Mouse (Mus musculus): ENCODE measurements around the gene Pdcd6. TPM values are rescaled to one million over a fixed set of nuclear protein-coding genes. Genes with fewer than 3 reads are reported as not detected.

The Pdcd6 gene
- 80.5 to 89.8 TPM (median 83.2 TPM) in 4 replicates for total RNA-seq (2023; ENCODE audit: inconsistent age)

DNA sequence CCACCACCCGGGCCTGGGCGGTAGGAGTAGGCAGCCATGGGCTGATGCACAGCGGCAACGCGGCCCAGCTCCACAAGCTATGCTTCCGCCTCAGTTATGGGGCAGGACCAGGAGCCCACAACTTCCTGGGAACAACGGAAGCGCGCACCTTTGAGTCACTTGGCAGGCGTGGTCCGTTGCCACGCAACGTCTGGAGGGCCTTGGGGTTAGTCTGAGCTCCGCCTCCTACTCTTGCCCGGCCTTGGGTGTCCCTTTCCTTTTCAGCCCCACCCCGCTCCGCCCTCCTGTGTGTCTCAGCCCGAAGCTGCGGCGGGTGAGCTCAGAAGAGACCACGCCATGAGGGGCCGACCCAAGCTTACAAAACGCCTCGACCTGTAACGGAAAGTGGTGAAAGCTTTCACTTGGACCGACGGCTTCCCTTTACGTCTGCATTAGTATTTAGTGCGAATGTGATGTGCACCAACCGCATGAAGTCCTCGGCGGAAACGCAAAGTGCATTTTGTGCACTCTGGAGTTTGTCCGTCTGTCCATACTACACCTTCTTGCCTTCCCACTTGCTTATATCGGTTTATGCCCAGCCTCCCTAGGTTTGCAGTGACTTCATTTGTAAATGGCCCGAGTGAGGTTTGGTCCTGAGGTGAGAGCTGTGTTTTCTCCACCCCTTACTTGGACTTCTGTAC lies at the start of gene Pdcd6:
TSS of gene Pdcd6 (minus strand) at position 411 of the 680 bp plus-strand sequence.

DNA sequence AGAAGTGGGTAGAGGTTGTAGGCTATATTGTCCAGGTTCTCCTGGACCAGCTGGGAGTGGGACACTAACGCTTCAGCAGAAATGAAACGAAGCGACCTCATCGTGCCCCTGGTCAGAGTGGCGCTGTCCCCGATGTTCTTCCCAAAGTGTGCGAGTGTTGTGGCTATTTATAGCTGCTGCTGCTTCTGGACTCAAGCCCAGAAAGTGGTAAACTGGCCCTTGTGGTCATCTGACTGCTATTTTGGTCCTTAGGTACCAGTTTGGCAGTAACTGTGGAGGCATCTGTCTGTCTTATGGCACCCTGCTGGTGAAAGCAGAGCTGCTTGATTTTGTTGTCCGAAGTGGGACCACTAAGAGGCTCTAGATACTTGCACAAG lies 46.5 kb upstream of the Pdcd6 start, which contains the start of gene Lrrc14b:
TSS of gene Lrrc14b (minus strand) at position 147 of the 377 bp plus-strand sequence.

DNA sequence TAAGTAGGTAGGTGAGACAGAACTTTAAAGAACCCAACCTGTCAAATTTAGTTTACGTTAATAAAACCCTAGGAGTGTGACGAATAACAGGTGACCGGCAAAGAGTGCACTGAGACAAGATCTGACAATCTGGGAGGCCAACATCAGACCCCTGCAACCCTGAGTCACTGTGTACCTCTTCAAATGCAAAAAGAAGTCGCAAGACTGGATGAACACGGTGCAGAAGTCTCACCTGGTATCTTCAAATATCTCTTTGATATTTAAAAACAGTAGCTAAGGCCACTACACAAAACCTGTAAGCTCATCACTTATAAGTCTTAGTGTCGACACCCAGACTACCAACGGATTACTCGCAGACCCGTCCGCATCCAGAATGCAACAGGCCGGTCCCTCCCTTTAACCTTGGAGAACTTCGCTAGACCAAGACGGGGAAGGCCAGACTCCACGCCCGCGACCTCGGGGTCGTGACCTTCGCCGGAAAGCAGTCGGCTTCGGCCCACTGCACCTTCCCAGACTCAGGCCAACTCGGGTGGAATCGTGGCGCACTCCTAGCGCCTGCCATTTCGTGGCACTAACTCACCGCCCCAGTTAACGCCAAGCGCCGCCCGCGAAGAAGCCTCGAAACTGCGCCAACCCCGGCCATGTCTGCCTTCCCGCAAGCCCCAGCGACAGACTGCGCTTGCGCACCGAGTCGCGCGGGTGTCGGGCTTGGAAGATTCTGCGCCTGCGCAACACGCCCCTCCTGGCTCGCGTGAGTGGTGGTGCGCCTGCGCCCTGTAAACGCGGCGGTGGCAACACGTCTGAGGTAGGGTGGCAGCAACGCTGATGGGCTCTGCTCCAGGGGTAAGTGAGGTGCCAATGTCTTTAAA lies 32.4 kb upstream of the Pdcd6 start, which contains the start of the genes Sdha and Ccdc127:
TSS of gene Sdha (minus strand) at position 715 of the 869 bp plus-strand sequence.
TSS of gene Ccdc127 (plus strand) at position 744 of the 869 bp plus-strand sequence.

GRCm38 (mm10) chr13:74292167-74292566 lies 25.2 kb downstream of the Pdcd6 start, which contains the start of gene Ahrr:
Gene Ahrr, minus strand, starts transcription at chr13:74292331.

Other genes starting within 250 kb of the Pdcd6 start
- not detected in 4 replicates for gene Slc9a3, start 196.1 kb downstream of the Pdcd6 start, total RNA-seq (2023; ENCODE audit: inconsistent age)
- gene Exoc3, start 108.8 kb downstream of the Pdcd6 start, total RNA-seq (2023; ENCODE audit: inconsistent age): 41.1 to 53.1 TPM (median 46.4 TPM) in 4 replicates
- gene Ahrr, start 25.2 kb downstream of the Pdcd6 start, total RNA-seq (2023; ENCODE audit: inconsistent age): 0.09 to 0.18 TPM in 2 of 4 replicates, not detected in the others
- gene Sdha, start 32.7 kb upstream of the Pdcd6 start, total RNA-seq (2023; ENCODE audit: inconsistent age): 158 to 183 TPM (median 174 TPM) in 4 replicates
- gene Ccdc127, start 32.7 kb upstream of the Pdcd6 start, total RNA-seq (2023; ENCODE audit: inconsistent age): 21.9 to 31.7 TPM (median 24.1 TPM) in 4 replicates
- not detected in 4 replicates for gene Lrrc14b, start 46.4 kb upstream of the Pdcd6 start, total RNA-seq (2023; ENCODE audit: inconsistent age)
- 1.5 to 2.2 TPM (median 2.1 TPM) in 4 replicates for gene Zfp72, start 73.3 kb upstream of the Pdcd6 start, total RNA-seq (2023; ENCODE audit: inconsistent age)
- 565 to 616 TPM (median 592 TPM) in 4 replicates for gene Ftl1-ps1, start 82.1 kb upstream of the Pdcd6 start, total RNA-seq (2023; ENCODE audit: inconsistent age)
- gene Zfp825, start 176.4 kb upstream of the Pdcd6 start, total RNA-seq (2023; ENCODE audit: inconsistent age): 4.6 to 8.7 TPM (median 6.2 TPM) in 4 replicates

Measured in B cell, adult (primary cell).